Mouse (Mus musculus): ENCODE measurements around the gene Pdgfb. TPM values are rescaled to one million over a fixed set of nuclear protein-coding genes. Genes with fewer than 3 reads are reported as not detected.

The Pdgfb gene
- polyA plus RNA-seq, 1 experiment from 2014 or later = 7.0 TPM

DNA sequence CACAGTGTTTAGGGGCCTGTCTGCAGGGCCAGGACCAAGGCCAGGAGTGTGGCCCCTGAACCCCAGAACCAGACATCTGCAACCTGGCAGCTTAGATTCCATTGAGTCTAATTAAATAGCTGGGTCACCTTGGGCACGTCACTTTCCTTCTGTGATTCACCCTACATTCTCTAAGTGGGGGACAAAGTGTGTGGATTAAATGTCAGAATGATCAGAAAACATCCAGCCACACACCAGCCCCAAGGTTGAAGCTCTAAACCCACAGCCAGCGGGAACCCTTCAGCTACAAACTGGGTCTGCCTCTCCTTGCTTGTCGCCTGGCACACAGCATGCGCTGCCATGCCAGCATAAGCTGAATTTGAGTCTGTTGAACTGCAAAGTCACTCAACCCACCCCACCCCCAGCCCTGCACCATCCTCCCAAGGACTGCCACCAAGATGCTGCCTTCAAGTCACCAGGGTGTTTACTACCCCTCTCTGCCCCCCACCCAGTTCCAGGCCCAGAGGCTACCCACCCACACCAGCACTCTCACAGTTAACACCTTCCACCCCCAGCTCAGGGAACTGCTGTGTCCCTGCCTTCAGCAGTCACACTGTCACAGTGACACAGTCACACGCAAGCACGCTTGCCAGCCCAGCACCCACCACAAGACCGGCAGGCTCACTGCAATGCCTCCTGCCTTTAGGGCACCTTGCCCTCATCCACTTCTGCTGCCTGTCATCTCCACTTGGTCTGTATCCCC is 605 bp upstream of the Pdgfb start:
- Histone ChIP-seq H3K4me2 (peak overlapping the region; percentile 92), H3K27me3 (replicated peaks) (peaks cover 49% of the 10 kb centered on the region), H3K4me1 (peaks cover 47% of the 10 kb centered on the region), H3K27ac (replicated peaks) (no peak overlapping the region), H3K9ac (replicated peaks) (peak overlapping the region; percentile 72), H3K36me3 (no peaks in the 10 kb centered on the region), H3K4me3 (replicated peaks) (peak overlapping the region; percentile 67), H3K9me3 (replicated peaks) (no peaks in the 10 kb centered on the region)
- 62% methylated on average over 7 of the region's 7 CpGs for WGBS
- ATAC-seq (ENCODE audit: low FRiP score) = no peak

- WGBS = under 1% methylated on average over 30 of the region's 37 CpGs
- Histone ChIP-seq H3K4me3 (replicated peaks) (peak overlapping the region; percentile 67), H3K27me3 (replicated peaks) (peaks cover 51% of the 10 kb centered on the region), H3K9me3 (replicated peaks) (no peaks in the 10 kb centered on the region), H3K4me2 (peak overlapping the region; percentile 92), H3K27ac (replicated peaks) (peak overlapping the region; percentile 82), H3K9ac (replicated peaks) (peak overlapping the region; percentile 72), H3K36me3 (no peaks in the 10 kb centered on the region), H3K4me1 (peaks cover 49% of the 10 kb centered on the region)
- ATAC-seq (ENCODE audit: low FRiP score) = no peak
These were observed 801 bp downstream of the Pdgfb start for GRCm38 (mm10) chr15:80014031-80014320.

- peak overlapping the region; percentile 92 for H3K4me2 ChIP-seq
- H3K9me3 ChIP-seq (replicated peaks) = no peaks in the 10 kb centered on the region
- H3K27me3 ChIP-seq (replicated peaks) = peaks cover 51% of the 10 kb centered on the region
- H3K36me3 ChIP-seq = no peaks in the 10 kb centered on the region
- H3K4me3 ChIP-seq (replicated peaks) = peak overlapping the region; percentile 67
- no peak for ATAC-seq (ENCODE audit: low FRiP score)
- 1% methylated on average over 36 of the region's 36 CpGs for WGBS
- H3K9ac ChIP-seq (replicated peaks) = peak overlapping the region; percentile 72
- peak overlapping the region; percentile 82 for H3K27ac ChIP-seq (replicated peaks)
- H3K4me1 ChIP-seq = peaks cover 49% of the 10 kb centered on the region
These were observed 1.3 kb downstream of the Pdgfb start for GRCm38 (mm10) chr15:80013256-80014030.

DNA sequence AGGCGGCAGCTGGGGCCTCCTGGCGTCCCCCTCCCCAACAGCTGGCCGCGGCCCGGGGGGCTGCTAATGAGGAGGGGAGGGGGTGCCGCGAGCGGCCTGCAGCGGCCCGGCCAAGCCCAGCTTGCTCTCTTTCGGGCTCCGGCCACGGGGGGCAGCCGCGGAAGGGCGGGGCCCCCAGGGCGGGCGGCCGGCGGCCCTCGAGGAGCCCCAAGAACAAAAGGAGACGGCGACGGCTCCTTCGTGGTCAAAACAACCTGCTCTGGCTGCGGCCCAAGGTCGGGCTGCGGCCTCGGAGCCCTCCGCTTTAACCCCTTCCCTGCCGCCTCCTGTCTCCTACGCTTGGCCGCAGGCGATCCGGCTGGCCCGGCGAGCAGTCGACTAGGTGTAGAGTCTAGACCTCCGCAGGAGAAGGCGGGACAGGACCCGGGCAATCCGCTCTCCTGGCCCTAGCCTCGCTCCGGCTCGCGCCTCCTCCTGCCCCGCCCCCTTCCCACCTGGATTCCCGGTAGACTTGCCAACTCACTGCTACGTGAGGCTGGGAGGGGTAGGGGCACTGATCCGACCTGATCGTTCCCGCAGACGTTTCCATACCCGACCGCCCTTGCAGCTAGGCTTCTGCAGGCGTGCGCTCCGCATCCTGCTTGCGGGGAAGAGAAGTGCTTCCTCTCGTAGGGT is 2.1 kb downstream of the Pdgfb start:
- Histone ChIP-seq H3K9me3 (replicated peaks) (no peaks in the 10 kb centered on the region), H3K4me3 (replicated peaks) (peak overlapping the region; percentile 67), H3K9ac (replicated peaks) (peak overlapping the region; percentile 72), H3K27ac (replicated peaks) (peak overlapping the region; percentile 82), H3K27me3 (replicated peaks) (peaks cover 51% of the 10 kb centered on the region), H3K4me2 (peak overlapping the region; percentile 92), H3K36me3 (no peaks in the 10 kb centered on the region), H3K4me1 (peaks cover 49% of the 10 kb centered on the region)
- peak; percentile 68 for ATAC-seq (ENCODE audit: low FRiP score)
- under 1% methylated on average over 46 of the region's 60 CpGs for WGBS

DNA sequence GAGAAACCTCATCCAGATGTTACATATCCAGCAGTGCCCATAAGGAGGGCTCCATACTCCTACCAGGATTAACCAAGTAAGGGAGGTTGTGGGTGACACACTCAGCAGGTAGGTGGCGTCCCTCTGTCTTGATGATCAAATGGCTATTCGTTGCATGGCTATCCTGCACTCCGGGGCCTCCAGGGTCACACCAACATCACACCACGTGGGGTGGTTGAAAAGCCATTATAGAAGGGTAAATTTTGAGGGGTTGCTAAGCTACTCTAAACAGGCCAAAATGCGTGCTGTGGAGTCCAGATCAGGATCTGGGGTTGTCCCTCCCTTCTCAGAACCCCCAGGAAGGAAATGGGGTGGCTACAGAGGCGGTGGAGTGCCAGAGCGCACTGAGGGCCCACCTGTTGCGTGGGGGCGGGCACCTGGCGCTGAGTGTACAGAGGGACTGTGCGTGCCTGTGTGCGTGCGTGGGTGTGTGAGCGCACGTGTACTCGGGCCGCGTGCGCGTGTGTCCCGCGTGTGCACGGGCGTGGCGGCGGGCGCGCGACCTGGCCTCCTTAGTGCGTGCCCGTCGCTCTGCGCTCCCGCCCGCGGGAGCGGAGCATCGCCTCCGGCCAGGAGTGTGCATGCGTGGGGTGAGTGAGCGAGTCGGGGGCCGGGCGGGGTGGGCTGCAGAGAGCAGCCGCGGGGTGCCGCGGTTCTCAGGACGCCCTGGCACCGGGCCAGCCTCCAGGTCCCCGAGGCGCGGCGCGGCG is 2.8 kb downstream of the Pdgfb start:
- peak overlapping the region; percentile 92 for H3K4me2 ChIP-seq
- peak; percentile 79 for ATAC-seq (ENCODE audit: low FRiP score)
- WGBS = 2% methylated on average over 32 of the region's 56 CpGs
- peak overlapping the region; percentile 82 for H3K27ac ChIP-seq (replicated peaks)
- H3K9me3 ChIP-seq (replicated peaks) = no peaks in the 10 kb centered on the region
- H3K4me1 ChIP-seq = peaks cover 49% of the 10 kb centered on the region
- peak overlapping the region; percentile 72 for H3K9ac ChIP-seq (replicated peaks)
- peaks cover 50% of the 10 kb centered on the region for H3K27me3 ChIP-seq (replicated peaks)
- H3K4me3 ChIP-seq (replicated peaks) = peak overlapping the region; percentile 67
- H3K36me3 ChIP-seq = no peaks in the 10 kb centered on the region

DNA sequence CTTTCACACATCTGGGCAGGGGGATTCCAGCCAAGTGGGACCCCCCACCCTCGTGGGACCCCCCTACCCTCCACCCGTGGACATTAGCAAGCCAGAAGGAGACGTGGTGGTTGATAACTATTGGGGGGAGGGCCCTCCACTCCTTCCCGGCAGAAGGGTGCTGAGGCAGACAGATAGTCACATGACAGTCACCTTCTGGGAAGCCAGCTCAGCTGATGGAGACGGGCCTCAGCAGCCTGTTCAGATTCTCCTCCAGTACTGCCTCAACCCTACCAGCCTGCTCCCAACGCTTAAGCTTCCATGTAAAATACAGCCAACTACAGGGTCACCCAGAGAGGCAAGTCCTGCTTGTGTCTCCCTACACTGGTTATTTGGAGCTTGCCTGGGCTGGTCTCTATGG is 3.6 kb downstream of the Pdgfb start:
- peaks cover 42% of the 10 kb centered on the region for H3K27me3 ChIP-seq (replicated peaks)

GRCm38 (mm10) chr15:80010182-80010558 is 4.6 kb downstream of the Pdgfb start:
- H3K4me1 ChIP-seq = peaks cover 46% of the 10 kb centered on the region
- no peak overlapping the region for H3K4me3 ChIP-seq (replicated peaks)
- no peaks in the 10 kb centered on the region for H3K9me3 ChIP-seq (replicated peaks)
- no peaks in the 10 kb centered on the region for H3K36me3 ChIP-seq
- H3K27ac ChIP-seq (replicated peaks) = no peak overlapping the region
- peak overlapping the region; percentile 92 for H3K4me2 ChIP-seq
- 18% methylated on average over 7 of the region's 7 CpGs for WGBS
- H3K9ac ChIP-seq (replicated peaks) = no peak overlapping the region
- peaks cover 32% of the 10 kb centered on the region for H3K27me3 ChIP-seq (replicated peaks)
- no peak for ATAC-seq (ENCODE audit: low FRiP score)

More for the DNA sequence above, 3.6 kb downstream of the Pdgfb start:
- no peak overlapping the region for H3K27ac ChIP-seq (replicated peaks)
- no peak for ATAC-seq (ENCODE audit: low FRiP score)
- no peaks in the 10 kb centered on the region for H3K36me3 ChIP-seq
- peak overlapping the region; percentile 67 for H3K4me3 ChIP-seq (replicated peaks)
- H3K4me2 ChIP-seq = peak overlapping the region; percentile 92
- WGBS = 28% methylated on average over 6 of the region's 6 CpGs
- no peaks in the 10 kb centered on the region for H3K9me3 ChIP-seq (replicated peaks)
- H3K4me1 ChIP-seq = peaks cover 49% of the 10 kb centered on the region
- no peak overlapping the region for H3K9ac ChIP-seq (replicated peaks)

GRCm38 (mm10) chr15:80009421-80010181 is 5.2 kb downstream of the Pdgfb start:
- Histone ChIP-seq H3K4me1 (peaks cover 46% of the 10 kb centered on the region), H3K9me3 (replicated peaks) (no peaks in the 10 kb centered on the region), H3K4me3 (replicated peaks) (no peak overlapping the region), H3K4me2 (peak overlapping the region; percentile 92; the same call in 1 of the 2 replicates), H3K27ac (replicated peaks) (no peak overlapping the region), H3K36me3 (no peaks in the 10 kb centered on the region), H3K27me3 (replicated peaks) (peaks cover 26% of the 10 kb centered on the region), H3K9ac (replicated peaks) (no peak overlapping the region)
- 49% methylated on average over 8 of the region's 12 CpGs for WGBS
- ATAC-seq (ENCODE audit: low FRiP score) = no peak

- peaks cover 16% of the 10 kb centered on the region; the same call in 1 of the 2 replicates for H3K27me3 ChIP-seq (replicated peaks)
- no peak for ATAC-seq (ENCODE audit: low FRiP score)
- no peak overlapping the region for H3K27ac ChIP-seq (replicated peaks)
- 74% methylated on average over 6 of the region's 6 CpGs for WGBS
- H3K4me3 ChIP-seq (replicated peaks) = no peak overlapping the region
- no peaks in the 10 kb centered on the region for H3K9me3 ChIP-seq (replicated peaks)
- peaks cover 37% of the 10 kb centered on the region for H3K4me1 ChIP-seq
- no peak overlapping the region for H3K9ac ChIP-seq (replicated peaks)
- H3K4me2 ChIP-seq = no peak overlapping the region
- no peaks in the 10 kb centered on the region for H3K36me3 ChIP-seq
These were observed 6.3 kb downstream of the Pdgfb start for GRCm38 (mm10) chr15:80008461-80008860.

- Histone ChIP-seq H3K36me3 (no peaks in the 10 kb centered on the region), H3K9ac (replicated peaks) (no peak overlapping the region), H3K4me3 (replicated peaks) (no peak overlapping the region), H3K9me3 (replicated peaks) (no peaks in the 10 kb centered on the region), H3K27ac (replicated peaks) (no peak overlapping the region), H3K4me2 (no peak overlapping the region), H3K4me1 (peaks cover 17% of the 10 kb centered on the region; the same call in 1 of the 2 replicates), H3K27me3 (replicated peaks) (peaks cover 9% of the 10 kb centered on the region; the same call in 1 of the 2 replicates)
- no peak for ATAC-seq (ENCODE audit: low FRiP score)
- 79% methylated on average over 7 of the region's 7 CpGs for WGBS
These were observed 8.6 kb downstream of the Pdgfb start for GRCm38 (mm10) chr15:80006156-80006555.

All from neural tube, embryonic 15.5 days (tissue).